Mouse (Mus musculus) natural killer cell, adult 2 months (primary cell): ENCODE measurements around the gene Rgs16.

Experiments
- DNase-seq, 2 experiments: peaks; one replicate each; pipeline ENCODE4 v3.0.0; 2022; ENCODE audit warnings: low spot score in 2 of 2

The Rgs16 gene

DNA sequence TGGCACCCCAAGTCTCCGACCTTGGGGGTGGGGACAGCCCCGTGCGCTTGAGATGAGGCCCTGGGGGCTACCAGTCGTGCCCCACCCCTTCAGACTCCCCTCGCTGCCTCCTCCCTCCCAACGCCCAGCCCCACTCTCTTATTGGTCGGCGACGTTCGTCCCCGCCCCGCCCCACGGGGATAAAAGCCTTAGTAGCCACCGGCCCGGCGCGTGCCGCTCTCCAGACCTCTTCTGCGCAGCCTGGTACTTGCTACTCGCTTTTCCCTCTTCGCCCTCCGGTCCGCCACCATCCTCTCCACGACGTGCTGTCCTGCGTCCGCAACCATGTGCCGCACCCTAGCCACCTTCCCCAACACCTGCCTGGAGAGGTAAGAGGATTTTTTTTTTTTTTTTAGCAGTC lies at the start of gene Rgs16:
Gene Rgs16, plus strand, starts transcription at position 205 of the 400 bp plus-strand sequence.
- peak; percentile 72 to 74 for DNase-seq

DNA sequence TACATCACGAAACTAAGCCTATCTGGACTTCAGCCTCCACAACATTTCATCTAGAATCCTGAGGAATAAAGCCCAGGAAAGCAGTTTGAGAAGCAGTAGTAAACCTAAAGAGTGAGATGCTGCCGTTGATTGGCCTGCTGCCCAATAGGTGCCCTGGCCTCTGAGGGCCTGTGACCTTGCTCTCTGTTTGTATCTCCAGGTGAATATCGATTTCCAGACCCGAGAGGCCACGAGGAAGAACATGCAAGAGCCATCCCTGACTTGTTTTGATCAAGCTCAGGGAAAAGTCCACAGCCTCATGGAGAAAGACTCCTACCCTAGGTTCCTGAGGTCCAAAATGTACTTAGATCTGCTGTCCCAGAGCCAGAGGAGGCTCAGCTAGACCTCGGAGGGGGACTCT lies 47.6 kb upstream of the Rgs16 start:
- no peak for DNase-seq

DNA sequence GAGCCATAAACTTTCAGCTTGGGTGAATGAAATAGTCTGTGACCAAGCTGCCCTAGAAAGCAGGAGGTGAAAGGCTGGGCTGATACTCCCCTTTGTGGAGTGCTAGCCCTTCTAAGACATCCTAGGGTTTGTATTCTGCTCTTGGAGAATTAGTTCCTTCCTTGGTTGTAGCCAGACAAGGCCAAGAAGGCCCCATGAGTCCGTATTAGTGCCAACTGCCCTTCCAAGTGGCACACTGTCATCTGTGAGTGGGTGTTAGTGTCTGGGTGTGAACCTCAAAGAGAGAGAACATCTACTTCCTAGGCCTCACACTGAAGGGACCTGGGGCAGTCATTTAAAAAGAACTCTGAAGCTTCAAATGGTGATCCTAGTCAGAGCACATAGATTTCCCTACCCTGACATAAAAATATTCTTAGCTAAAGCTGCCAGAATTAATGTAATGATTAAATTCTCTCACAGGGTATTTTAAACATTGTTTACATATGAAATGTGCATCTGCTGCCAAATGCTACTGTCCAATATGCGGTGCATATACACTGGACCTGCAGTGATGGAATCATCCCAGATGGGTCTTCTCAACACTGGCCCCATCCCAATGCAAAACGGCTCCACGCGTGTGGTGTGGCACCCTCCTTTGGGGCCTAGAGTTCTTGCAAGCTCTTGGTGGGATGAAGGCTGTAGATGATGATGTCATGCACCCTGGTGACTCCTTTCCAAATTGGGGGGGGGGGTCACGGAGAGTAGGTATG lies 45.6 kb upstream of the Rgs16 start:
- no peak for DNase-seq

DNA sequence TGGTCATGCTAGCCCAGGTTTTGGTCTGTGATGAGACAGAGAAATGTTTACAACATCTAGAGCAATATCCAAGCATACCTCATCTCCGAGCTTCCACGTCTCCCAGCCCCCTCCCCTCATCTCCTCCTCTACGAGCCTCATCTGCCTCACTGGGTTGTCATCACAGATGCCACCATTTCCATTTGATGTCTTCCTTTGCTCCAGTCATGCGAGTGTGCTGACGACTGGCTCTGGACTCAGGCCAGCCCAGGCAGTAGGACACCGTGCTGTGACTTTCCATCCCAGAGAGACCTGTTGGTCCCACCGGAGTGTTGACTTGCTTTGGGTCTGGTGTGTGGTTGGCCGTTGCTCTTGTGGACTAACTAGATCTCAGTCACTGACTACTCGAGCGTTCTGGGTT lies 44.8 kb upstream of the Rgs16 start:
- DNase-seq: no peak

DNA sequence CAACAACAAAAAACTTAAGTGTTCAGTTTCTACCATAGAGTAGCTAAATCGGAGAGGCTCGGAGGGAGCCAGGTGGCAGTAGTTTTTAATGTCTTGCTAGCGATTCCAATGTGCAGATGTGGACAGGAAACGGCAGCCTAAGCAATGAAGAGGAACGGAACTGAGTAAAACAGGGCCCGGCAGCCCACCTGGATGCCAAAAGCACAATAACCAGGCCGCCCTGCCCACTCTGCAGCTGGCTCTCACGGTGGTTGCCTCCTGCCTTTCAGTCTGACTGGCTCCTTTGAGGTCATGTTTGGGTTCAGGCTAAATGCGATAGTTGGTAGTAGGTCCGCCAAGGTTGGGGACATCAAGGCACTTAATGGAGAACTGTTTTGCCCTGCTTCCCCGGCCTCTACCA lies 44.1 kb upstream of the Rgs16 start:
- peak in 1 of 2 experiments; percentile 33 for DNase-seq

DNA sequence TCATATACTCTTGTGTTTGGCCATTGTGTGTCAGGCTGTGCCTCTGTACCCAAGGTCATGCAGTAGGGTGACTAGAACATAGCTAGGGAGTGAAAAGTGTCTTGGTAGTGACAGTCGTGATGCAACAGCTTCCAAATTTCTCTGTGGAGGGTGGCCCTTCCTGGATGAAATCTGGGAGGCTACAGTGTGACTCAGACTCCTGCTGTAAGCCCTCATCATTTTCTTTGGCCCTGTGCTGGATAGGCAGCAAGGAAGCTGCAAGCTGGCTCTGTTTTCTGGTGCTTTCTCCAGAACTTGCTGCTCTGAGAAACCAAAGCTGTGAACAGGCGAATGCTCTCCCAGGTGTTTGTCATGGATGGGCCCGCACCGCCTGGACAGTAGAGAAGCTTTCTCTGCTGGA lies 43.6 kb upstream of the Rgs16 start:
- no peak for DNase-seq

DNA sequence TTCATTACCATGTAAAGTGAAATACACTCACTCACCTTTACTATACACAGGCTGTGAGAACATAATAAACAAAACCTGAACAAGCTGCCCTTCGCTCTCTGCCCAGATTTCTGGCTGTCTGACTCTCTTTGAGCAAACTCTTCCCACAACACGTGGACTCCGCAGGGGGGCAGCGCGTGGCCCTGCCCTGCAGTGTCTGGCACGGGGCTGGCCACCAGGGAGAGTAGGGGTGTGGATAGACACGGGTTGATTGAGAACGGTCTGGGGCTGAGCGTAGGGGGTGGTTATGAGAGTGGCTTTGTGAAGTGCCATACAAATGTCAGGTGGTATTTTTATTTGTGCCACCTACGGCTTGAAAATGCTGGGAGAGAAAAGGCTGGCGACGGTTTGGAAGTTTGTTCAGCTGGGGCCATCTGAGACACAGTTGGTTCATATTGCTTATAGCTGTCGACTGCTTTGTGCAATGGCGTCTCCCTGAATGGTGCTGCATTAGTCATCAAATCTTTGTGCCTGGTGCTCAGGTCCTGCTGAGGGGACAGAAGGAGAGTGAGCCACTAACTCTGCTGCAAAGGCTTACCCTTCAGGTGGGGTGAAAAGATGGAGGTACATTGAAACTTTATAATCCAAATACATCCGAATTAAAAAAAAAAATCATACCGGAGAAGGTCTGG lies 42.4 kb upstream of the Rgs16 start:
- DNase-seq: no peak

DNA sequence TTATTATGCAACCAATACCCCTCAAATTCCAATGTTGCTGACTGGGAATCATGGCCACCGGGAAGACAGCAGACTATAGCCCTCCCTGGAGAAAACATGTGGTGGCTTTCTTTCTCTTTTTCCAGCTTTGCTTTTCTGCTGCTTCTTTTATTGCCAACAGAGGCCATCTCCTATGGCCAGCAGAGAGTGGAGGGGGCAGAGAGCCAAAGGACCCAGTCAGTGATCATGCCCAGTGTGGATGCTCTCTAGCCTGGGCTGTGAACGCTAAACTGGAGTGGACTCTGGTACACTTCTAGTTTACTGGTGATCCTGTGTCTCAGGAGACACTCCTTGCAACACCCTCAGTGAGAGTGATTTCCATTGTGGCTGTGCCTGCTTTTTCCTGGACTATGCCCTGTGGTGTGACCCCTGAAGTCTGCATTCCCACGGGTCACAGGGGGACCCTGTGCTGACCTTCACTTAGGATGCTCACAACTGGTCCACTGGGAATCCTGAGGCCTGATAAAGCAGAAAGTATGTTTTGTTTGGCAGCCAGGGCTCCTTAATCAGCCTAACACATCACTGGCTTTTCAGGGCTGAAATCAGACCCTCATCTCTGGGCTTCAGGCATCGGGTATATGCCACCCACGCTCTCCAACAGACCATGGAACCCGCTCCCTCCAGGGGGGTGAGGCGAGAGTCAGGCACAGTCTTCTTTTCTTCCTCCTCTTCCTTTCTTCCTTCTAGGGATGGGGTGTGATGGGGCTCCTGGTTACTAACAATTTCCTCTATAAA lies 41.7 kb upstream of the Rgs16 start:
- DNase-seq: no peak

DNA sequence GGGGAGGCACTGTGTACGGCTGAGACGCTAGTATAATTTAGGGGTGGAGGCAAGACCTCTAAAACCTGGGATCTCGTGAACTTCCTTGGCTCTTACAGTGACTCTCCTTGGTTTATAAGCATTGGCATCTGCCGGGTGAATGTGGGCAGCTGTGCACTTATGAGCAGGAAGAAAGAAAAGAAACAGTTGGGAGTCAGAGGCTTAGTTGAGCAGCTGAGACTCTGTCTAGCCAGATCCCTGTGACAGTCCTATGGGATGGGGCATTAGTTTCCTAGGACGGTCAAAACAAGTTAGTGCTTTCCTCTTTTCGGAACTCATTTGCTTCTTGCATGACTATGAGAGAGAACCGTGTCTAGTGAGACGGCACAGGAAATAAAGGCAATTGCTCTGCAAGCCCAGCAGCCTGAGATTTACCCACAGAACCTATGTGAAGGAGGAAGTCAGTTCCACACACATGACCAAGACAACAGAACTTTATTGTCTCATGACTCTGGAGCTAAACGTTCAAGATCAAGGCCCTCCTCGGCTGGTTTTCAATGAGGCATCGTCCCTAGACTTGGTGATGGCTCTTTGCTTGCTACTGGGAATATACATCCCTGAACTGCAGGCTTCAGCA lies 39.6 kb upstream of the Rgs16 start:
- peak in 1 of 2 experiments; percentile 48 for DNase-seq

DNA sequence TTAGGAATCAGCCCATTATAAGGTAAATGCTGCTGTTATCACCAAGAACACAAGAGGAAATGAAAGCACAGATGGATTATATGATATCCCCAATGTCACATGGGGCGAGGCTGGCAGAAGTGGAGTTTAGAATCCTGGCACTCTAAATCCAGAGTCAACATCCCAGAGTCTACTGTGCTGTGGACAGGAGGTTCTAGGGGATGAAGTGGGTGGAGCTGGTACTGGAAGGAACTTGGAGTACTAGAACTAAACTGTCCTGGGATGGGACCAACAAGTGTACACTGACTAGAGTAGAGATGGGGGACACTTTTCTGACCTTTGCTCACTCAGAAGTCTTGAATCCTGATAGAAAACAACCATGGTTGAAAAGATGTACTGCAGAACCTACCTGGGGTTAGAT lies 38.7 kb upstream of the Rgs16 start:
- no peak for DNase-seq

DNA sequence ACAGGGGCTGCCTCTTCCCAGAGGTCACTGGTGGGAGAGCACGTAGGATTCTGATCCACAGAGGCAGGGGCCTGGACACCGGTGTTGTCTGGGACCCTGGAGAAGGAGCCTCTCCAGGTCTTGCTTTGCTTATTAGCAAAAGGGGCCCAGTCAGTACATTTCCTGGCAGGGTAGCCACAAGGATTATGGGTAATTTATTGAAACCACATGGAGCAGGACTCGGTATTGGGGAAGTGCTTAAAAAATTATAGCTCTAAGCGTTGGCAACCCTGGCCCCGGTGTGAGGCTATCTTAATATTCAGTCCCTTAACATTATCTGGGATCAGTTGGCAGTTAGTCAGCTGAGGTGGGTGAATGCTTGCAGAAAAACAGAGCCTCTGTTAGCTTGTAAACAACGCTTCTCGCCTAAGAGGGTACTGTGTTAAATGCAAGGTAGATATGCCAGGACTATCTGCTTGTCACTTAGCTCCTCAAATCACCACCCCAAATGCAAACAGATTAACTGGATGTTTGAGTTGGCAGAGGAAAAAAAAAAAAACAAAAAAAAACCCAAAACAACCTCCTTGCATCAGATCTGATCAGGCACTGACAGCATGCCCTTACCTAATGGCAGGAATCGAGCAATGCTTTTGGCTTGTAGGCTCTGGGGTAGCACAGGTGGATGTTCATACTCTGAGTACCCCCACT lies 37.8 kb upstream of the Rgs16 start:
- no peak for DNase-seq

DNA sequence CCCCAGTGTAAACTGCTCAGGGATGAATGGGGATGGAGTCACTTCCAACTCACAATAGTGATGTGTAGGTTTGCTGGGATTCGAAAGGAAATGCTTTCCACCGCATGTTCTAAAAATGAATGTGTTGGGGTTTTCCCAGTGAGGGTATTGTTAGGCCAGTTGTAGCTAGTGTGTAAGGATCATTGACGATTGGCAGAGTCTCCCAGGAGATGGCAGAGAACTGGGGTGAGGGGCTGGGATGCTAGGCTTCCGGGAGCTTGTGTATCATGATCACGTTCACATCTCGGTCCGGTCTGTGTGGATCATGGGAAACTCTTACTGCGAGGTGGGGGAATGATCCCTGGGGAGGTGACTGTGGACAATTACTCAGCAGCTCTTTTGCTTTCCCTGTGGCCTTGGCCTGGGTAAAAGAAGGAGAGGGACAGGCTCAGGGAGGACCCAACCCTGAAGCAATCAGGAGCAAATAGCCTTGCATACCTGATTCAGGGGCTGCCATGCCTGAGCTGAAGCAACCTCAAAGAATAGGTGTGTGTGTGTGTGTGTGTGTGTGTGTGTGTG lies 37.2 kb upstream of the Rgs16 start:
- DNase-seq: no peak

DNA sequence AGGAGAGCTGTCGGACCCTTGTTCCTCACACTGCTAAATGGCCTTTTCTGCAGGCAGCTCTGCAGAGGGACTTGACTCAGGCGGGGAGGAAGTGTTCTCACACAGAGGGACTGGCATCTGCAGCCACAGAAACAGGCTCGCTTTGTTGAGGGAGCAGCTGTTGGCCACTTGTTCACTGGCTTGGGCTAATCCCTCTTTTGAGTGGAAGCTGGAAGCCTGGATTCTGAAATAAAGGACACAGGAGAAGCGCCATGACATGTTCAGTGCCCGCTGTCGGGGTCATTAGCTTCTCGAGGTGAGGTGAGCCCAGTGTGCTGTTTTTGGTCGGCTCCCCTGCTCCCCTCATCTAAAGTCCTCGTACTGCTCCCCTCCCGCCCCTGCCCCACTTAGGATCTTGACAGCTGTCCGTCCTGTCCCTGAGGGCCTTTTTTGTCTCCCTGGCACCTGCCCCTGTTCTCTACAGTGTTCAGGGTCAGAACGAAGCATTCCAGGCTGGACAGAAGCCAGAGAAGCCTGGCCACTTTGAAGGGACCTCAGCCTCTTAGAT lies 36.6 kb upstream of the Rgs16 start:
- DNase-seq: peak in 1 of 2 experiments; percentile 19

DNA sequence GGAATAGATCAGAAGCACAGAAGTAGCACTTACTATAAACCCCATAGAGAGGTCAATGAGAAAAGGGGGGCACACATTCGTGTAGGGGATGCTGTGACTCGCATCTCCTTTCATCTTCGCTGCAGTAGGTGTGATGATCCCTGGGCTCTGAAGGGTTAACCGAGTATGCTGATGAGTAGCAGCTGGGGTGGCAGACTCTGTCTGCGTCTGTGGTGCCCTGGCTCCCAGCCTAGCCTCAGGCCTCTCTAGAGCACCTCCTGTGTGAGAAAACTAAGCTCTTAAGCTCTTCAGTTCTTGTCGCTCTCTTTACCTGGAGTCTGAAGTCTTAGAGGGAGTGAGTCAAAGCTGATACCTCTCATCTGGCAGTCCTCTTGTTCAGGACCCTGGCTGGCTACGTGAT lies 36.0 kb upstream of the Rgs16 start:
- DNase-seq: no peak

DNA sequence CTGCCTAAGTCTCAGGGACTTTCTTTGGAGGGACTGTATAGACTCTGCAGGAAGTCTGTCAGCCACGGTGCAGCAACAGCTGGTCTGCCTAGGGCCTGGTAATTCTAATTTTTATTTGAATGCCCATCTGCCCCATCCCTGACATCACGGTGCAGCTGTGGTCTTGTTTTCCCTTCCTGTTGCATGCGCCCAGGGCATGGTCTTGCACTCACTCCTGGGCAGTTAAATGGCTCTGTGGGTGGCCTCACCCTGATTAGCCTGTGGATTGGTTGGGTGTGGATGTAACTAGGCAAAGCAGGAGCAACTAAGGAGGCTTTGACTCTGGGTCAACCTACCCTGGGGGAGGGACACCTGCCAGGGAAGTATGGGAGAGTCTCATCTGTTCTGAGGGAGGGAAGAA lies 35.2 kb upstream of the Rgs16 start:
- no peak for DNase-seq

DNA sequence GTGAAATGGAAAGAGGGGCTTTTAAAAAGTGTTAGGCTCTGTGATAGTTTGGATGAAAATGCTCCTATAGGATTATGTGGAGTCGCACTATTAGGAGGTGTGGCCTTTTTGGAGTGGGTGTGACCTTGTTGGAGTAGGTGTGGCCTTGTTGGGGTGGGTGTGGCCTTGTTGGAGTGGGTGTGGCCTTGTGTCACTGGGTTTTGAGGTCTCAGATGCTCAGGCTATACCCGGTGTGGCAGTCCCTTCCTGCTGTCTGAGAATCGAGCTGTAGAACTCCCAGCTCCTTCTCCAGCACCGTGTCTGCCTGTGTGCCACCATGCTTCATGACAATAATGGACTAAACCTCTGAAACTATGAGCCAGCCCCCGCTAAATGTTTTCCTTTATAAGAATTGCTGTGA lies 31.5 kb upstream of the Rgs16 start:
- DNase-seq: peak in 1 of 2 experiments; percentile 16

DNA sequence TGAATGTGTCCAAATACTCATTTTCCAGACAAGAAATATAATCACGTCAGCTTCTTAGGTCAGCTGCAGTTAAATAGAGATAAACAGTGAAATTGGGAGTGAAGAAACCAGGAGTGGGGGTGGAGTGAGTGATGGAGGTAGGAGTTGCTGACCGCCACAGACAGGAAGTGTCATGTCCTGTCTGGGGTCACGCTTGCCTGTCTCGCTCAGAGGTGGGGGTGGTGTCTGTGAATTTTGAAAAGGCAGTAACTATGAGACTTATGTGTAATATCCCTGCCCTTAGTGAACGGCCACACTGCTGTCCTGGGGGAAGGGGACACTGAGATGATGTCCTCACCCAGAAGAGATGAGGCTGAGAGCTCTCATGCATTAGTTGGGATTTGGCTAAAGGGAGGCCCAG lies 30.7 kb upstream of the Rgs16 start:
- DNase-seq: peak; percentile 73 to 75

DNA sequence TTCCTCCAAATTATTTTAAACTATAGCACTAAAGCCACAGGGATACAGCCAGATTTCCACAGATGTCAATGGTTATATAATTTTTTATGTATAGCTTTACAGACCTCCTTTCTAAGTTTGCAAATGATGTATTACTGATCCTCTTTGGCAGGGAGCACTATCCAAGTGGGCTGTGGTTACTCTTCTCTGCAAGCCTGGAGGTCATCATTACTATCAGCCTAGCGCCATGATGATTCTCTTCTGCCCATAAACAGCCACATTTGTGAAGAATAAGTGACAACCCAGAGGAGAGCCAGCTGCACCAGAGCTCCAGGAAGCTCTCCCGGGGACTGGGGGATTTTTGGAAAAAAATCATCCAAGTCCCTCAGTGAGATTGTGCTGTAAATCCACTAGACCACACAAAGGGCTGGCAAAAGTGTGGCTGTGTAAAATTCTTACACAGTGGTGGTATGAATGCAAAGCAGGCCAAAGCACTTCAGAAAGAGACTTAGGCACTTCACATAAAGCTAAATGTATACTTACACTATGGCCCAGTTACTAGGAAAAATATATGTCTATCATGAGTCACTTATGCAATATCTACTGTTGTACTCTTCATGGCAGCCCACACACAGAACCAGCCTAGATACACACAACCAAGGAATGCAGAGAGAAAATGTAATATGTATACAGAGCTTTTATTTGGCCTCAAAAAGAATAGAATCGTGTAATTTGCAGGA lies 28.4 kb upstream of the Rgs16 start:
- no peak for DNase-seq

DNA sequence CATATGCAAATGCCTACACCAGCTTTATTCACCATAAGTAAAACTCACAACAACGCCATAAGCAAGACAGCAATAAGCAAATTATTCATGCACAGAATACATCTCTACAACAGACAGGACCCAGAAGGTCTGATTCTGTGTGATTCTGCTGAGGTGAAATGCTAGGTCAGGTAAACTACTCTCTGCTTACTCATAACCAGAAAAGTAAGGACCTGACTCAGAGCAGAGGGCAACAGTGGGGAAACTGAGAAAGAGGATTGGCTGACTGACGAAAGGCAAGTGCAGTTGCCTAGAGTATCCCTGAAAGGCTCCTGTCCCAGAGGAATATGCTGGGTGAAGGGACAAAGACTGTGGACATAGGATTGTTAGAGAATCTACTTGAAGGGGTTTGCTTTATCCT lies 27.5 kb upstream of the Rgs16 start:
- no peak for DNase-seq

DNA sequence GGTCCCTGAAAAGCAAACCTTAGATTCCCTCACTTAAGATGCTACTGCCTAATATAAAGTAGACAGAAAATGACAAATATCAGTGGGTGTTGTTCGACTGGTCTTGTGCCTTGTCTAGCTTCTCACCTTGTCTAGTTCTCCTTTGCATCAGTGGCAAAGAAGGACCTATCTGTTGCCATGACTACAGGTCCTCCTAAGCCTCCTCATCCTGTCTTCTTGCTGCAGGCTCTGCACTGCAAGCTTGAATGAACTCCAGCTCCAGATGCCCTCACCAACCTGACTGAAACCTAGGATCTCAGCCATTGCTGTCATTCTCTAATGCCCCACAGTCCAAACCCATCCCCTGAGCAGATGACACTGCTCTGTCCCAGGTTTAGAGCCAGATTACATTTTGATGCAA lies 22.2 kb upstream of the Rgs16 start:
- DNase-seq: no peak
